Mouse (Mus musculus) CH12.LX (cell line): ENCODE data around the gene Ttf2.

Experiments
- CHD2 ChIP-seq: IDR thresholded peaks from 2 replicates; pipeline ENCODE4 v1.6.1; 2011; ENCODE audit warnings: low read length, improper control_type of control experiment
- CTCF ChIP-seq, 2 experiments: IDR thresholded peaks in 1 of 2; conservative IDR thresholded peaks in 1 of 2; 2 replicates each; pipeline ENCODE4 v1.5.1; 2011 to 2012; ENCODE audit warnings: low read depth in 2 of 2, low read length in 2 of 2, improper control_type of control experiment in 1 of 2, inconsistent platforms in 1 of 2, mild to moderate bottlenecking in 1 of 2, moderate library complexity in 1 of 2
- ETS1 ChIP-seq: conservative IDR thresholded peaks from 2 replicates; pipeline ENCODE4 v1.6.1; 2012; ENCODE audit warnings: low read depth, mild to moderate bottlenecking, inconsistent platforms, low read length, improper control_type of control experiment, moderate library complexity
- GABPA ChIP-seq: IDR thresholded peaks from 2 replicates; pipeline ENCODE4 v1.6.1; 2012; ENCODE audit warnings: low read depth, low read length, improper control_type of control experiment, inconsistent platforms; ENCODE audit not compliant: insufficient replicate concordance
- HCFC1 ChIP-seq: IDR thresholded peaks from 2 replicates; pipeline ENCODE4 v1.6.1; 2012; ENCODE audit warnings: low read depth, mild to moderate bottlenecking, inconsistent platforms, low read length, improper control_type of control experiment
- KAT2A ChIP-seq: IDR thresholded peaks from 2 replicates; pipeline ENCODE4 v1.6.1; 2012; ENCODE audit warnings: low read length, improper control_type of control experiment, inconsistent platforms; ENCODE audit not compliant: insufficient replicate concordance
- MAX ChIP-seq: IDR thresholded peaks from 2 replicates; pipeline ENCODE4 v1.6.1; 2011; ENCODE audit warnings: low read length, improper control_type of control experiment
- MEF2A ChIP-seq: IDR thresholded peaks from 2 replicates; pipeline ENCODE4 v1.6.1; 2014; ENCODE audit warnings: low read depth, mild to moderate bottlenecking, inconsistent platforms, low read length, improper control_type of control experiment, borderline replicate concordance
- POLR2A ChIP-seq: IDR thresholded peaks from 2 replicates; pipeline ENCODE4 v1.6.1; 2011; ENCODE audit warnings: low read depth, mild to moderate bottlenecking, improper control_type of control experiment, low read length
- SMC3 ChIP-seq: IDR thresholded peaks from 2 replicates; pipeline ENCODE4 v1.6.1; 2011; ENCODE audit warnings: low read depth, low read length, improper control_type of control experiment
- USF1 ChIP-seq: IDR thresholded peaks from 2 replicates; pipeline ENCODE4 v1.6.1; 2014; ENCODE audit warnings: low read depth, mild to moderate bottlenecking, inconsistent platforms, low read length, improper control_type of control experiment
- ZMIZ1 ChIP-seq: IDR thresholded peaks from 2 replicates; pipeline ENCODE4 v1.6.1; 2012; ENCODE audit warnings: low read depth, mild to moderate bottlenecking, inconsistent platforms, low read length, improper control_type of control experiment

- TF ChIP-seq CHD2 (no peak), ZMIZ1 (no peak), HCFC1 (no peak), CTCF (conservative IDR thresholded peaks at IDR 0.05 in 1 of 2, IDR thresholded peaks at IDR 0.05 in 1 of 2; ENCODE audit: low read depth in 2 of 2, low read length in 2 of 2) (no peak), GABPA (no peak), POLR2A (no peak), MAX (no peak), SMC3 (no peak), KAT2A (no peak), ETS1 (no peak), MEF2A (no peak), USF1 (no peak)
Observed at GRCm38 (mm10) chr3:100994252-100994651, 24.8 kb upstream of the Ttf2 start.
